Mouse (Mus musculus) gastrocnemius, adult 8-10 months (tissue): ENCODE results near the gene Abhd8. TPM values are rescaled to one million over a fixed set of nuclear protein-coding genes. Genes with fewer than 3 reads are reported as not detected.
"Not testable (repeated sequence)": the region's sequence is repeated elsewhere in the genome, so short reads cannot be mapped to it uniquely, and the experiment has no call there.

ENCODE experiments used
- DNase-seq, 2 experiments: peaks; one replicate each; pipeline ENCODE4 v3.0.0; 2022; ENCODE audit warnings: low spot score in 2 of 2
- total RNA-seq, 4 experiments: library from RNA; stranded (reverse); gene quantifications; 2 replicates each; pipeline ENCODE4 v1.2.4; 2022

Abhd8 gene
- total RNA-seq, 4 experiments from 2014 or later = 22.3 to 28.9 (median 26.3) TPM

DNA sequence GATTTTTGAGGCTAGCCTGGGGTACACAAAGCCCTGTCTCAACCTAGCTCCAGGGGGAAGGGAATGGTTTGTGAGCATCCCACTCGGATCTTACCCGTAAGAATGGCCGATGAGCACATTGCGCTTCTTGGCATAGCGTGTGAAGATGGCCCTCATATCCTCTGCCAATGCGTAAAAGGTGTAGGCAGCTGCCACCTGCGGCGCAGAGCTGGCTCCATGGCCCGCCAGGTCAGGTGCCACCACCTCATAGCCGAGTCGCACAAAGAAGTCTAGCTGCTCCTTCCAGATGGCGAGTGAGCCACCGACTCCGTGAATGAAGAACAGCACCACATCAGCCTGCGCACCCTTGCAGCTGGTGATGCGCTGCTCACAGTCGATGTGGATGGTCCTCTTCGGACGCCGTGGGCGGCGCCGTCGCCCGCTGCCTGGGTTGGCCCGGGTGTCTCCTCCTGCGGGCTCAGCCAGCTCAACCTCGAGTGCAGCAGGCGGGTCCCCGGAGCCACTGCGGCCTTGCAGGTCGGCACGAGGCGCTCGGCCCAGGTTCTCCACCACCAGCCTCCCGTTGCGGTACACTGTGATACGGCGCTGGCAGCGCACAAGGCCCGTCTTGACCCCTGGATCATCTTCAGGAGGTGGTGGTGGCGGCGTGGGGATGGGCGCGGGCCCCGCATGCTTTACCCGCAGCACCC lies 2.2 kb downstream of the Abhd8 start:
- DNase-seq = no peak

DNA sequence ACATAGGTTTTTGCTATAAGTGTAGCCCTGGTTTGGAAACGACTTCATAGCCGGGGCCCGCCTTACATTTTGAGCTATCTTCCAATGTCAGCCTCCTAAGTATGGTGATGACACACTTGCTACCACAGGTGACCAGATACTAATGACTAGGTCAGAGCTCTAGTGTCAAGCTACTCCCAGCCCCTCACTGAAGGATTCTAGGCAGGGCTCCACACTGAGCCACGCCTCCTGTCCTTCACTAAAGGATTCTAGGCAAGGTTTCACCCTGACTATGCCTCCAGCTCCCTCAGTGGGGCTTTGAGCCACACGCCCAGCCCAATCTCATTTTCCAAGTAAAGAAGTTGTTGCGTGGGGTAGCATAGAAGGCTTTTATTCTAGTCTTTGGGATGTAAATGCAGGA lies 2.7 kb downstream of the Abhd8 start:
- no peak for DNase-seq

DNA sequence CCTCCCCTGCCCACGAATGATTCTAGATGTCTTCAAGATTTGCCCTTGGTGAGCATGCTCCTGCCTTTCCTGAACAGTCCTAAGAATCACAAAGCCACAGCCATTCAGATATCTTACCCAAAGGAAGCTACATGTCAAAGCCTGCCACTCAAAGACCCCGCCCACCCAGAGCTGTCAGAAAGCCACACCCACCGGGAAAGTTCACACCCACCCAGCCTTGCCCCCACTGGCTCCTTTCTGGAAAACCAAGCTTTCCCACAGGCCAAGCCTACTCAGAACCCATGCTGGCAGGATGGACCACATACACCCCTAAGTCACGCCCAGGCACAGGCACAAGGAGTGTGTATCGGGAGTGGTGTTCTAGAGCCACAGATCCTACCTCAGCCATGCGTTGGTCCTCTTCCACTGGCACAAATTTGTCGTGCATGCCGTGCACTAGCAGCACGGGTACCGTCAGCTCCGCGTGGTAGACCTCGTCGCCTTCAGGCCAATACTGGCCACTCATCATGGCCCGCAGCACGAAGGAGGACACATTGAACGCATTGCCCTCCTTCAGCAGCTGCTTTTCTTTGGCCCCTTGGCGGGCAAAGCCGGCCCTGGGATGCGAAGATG lies 5.7 kb downstream of the Abhd8 start:
- DNase-seq = no peak

DNA sequence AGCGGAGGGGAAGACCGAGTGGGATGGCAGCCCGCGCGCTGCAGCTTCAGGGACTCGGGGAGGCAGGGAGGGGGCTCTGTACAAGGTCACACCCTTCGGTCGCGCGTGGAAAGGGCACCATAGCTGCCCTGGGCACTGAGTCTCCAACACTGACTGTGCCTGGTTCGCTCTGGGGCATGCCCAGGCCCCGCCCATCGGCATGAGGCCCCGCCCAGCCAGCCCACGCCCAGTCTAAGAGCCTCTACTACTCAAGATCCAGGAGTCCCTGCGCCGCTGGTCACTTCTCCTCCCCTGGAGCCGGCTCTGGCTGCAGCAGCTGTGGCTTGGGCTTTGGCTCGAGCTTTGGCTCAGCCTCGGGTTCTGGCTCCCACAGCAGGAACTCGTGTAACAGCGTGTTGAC lies 6.5 kb downstream of the Abhd8 start:
- no peak for DNase-seq

DNA sequence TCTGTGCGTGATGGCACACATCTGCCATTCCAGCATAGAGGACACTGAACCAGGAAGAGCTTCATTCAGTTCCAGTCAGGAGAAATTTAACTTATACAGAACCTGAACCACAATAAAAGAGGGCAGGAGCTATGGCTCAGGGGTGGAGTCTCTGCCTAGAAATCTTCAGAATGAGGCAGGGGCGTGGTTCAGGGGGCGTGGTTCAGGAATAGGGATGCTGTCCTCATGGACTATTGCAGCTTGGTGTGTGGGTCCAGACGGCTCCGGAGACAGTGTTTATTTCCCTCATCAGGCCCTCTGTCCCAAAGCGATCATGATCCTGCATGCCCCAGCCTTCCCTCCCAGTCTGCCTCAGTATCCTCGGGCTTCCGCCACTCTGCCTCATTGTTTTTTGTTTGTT lies 8.8 kb downstream of the Abhd8 start:
- no peak for DNase-seq

DNA sequence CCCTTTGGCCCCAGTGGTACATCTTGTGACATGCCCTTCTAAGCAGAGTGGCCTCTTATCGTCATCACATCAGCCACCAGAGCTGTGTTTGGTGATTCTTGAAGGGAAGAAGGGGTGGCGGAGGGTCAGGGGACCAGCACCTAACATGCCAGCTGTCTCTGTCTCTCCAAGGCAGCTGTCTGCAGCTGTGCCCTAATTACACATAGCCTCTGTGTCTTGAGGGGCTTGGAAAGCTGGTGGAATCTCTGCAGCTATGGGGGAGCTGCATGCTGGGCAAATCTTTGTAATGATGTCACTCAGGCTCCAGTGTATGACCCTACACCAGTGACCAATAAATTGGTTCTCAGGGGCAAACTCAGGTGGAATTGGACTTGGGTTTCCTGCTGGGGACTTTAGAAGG lies 10.8 kb downstream of the Abhd8 start:
- DNase-seq = no peak

DNA sequence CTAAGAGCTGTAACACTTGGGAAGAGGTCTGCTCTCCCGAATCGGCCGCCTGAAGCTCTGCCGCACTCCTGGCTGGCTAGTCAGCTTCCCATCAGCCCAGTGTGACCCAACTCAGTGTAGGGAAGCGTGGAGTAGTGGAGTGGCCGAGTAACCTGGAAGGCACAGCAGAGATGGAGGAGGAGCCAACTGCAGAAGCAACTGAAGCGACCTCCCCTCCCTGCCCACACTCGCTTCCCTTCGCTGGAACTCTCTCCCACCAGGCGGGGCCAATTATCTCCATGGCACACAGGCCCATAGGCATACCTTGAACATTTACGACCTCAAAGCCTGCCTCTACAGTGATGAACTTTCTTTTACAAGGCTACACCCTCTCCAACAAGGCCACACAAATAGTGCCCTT lies 11.7 kb downstream of the Abhd8 start:
- no peak for DNase-seq

DNA sequence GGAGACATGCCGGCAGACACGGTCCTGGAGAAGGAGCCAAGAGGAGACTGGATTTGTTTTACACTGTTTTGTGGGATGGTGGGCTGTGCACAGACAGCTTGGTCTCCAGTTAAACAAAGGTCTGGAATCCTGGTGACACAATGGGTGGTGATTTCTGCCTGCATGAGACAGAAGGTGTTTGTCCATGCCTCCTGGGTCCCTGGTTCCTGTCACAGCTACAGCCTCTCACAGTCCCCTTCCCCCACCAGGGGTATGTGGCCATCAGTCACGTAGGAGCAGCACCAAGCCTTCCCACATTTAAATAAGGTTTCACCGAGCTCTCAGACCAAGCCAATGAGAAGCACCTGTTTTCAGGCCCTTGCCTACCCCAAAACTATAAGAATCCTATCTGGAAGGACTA lies 12.1 kb downstream of the Abhd8 start:
- no peak for DNase-seq

DNA sequence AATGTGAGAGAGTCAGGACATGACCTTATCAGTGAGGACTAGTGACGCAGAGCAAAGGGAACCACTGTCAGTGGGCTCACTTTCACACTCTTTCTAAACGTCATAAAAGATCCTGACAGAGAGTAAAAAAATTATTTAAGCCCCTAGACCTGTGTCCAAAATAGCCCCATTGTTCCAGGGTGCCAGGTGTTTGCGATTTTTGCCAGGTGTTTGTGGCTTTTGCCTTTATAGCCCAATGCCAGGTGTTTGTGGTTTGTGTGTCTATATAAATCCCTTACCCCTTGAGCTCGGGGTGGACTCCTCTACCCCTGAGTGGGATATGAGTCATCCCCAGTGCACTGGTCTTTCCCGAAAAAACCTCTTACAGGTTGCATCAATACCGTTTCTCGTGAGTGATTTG lies 18.4 kb downstream of the Abhd8 start:
- DNase-seq = no peak

DNA sequence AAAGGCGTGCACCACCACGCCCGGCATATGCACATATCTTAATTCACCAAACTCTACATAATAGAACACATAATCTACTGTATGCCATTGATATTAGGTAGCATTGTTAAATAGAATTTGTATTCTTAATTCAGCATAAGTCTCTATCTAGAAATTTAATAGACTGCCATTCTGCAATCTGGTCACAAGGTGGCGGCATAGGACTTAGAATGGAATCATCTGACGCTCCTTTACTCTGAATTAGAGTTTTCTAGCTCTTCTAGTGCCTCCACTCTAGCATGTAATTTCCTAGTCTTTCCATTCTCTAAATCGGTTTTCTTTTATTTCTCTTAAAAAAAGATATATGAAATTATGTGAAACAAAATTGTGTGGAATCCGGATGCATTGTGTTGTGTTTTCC lies 22.1 kb downstream of the Abhd8 start:
- no peak for DNase-seq

DNA sequence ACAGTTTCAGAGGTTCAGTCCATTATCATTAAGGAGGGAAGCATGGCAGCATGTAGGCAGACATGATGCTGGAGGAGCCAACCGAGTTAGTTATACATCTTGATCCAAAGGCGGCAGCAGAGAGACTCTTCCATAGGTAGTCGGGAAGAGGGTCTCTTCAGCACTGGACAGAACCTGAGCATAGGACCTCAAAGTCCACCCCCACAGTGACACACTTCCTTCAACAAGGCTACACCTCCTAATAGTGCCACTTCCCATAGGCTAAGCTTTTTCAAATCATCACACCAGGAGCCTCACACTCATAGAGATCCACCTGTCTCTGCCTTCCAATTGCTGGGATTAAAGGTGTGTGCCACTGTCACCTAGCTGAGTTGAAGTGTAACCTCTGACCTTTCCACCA lies 26.4 kb downstream of the Abhd8 start:
- no peak for DNase-seq

DNA sequence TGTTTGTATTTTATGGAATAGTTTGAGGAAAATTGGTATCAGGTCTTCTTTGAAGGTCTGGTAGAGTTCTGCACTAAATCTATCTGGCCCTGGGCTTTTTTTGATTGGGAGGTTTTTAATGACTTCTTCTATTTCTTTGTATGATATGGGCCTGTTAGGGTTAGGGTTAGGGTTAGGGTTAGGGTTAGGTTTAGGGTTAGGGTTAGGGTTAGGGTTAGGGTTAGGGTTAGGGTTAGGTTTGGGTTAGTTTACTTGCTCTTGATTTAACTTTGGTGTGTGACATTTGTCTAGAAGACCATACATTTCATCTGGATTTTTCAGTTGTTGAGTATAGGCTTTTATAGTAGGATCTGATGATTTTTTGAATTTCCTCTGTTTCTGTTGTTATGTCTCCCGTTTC lies 30.5 kb downstream of the Abhd8 start:
- DNase-seq = not testable (repeated sequence)

DNA sequence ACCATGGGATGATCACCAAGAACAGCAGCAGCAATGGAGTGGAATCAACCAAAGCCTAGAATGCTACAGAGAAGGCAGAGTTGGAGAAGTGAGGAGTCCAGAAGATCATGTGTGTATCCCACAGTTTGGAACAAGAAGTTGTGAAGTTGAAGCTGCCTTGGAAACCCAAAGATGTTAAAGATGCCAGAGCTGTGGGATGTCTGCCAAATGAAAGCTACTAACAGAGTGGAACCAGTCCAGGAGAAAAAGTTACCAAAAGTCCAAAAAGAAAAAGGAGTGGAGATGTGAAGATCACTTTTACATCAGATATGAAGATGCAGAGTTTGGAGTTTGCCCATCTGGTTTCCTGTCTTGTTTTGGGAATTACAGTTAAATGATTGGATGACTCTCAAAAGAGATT lies 41.3 kb downstream of the Abhd8 start:
- DNase-seq = no peak

DNA sequence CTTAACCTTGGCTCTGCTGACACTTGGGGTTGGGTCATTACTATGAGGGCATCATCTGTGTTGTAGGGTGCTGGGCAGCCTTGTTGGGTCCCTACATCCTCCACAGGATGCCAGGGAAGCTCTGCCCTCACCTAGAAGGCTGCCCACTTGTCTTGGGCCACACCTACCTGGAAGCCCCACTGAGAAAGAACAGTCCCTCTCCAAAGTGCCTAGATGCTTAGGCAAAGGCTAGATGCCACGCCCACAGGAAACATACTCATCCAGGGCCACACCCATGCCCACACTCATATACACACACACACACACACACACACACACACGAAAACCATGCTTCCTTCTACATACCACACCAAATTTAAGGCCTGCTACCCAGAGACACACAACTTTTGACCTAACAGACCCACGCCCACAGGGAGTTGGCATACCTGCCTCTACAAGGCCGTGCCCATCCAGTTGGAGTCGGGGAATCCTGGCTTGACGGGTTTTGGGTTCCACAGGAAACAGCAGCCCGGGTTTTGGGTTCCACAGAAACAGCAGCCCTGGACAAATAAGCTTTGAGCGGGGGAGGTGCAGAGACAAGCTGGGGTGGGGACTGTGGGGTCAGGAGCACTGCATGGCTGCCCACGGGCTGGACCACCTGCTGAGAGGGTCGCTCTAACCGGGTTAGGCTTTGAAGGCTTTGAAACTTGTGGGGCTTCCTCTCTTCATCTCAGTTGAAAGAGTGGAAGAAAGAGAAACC lies 51.8 kb downstream of the Abhd8 start:
- no peak for DNase-seq

DNA sequence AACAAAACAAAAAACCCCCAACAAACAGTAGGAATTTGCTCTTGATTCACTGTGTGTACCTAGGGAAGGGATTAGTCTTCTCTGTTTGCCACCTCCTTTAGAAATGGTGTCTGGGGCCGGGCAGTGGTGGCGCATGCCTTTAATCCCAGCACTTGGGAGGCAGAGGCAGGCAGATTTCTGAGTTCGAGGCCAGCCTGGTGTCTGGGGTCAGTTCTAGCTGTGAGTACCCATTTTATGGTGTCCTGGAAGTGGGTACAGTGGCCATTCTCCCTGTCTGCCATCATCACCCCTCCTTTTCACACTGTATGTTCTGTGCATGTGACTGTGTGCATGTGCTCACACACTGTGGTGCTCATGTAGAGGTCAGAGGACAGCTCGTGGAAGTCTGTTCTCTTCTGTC lies 55.2 kb downstream of the Abhd8 start:
- peak in 1 of 2 experiments; percentile 2 for DNase-seq

DNA sequence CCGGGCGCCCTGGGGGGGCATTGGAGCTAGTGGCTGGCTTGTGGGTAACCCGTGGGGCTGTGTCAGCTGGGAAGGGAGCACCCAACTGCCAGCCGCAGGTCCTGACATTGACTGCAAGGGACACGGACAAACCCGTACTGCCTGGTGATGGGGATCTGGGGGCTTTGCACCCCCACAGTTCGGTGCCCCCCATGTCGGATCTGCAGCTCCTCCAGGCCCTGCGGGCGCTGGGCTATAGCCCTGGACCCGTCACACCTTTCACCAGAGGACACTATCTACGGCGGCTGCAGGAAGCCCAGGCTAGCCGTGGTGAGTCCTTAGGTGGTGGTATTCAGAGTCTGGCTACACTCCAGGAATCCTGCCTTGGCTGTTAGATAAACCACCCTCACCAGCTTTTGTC lies 56.0 kb downstream of the Abhd8 start:
- no peak for DNase-seq

Other genes with a start within 250 kb of the Abhd8 start
- 1 to 10 TPM; 6.2 to 8.6 (median 7.8) TPM for gene Myo9b, start 190.9 kb downstream of the Abhd8 start, total RNA-seq
- 1 to 10 TPM; 2.4 to 5.5 (median 4.0) TPM for gene Haus8, start 190.7 kb downstream of the Abhd8 start, total RNA-seq
- gene Use1, start 96.8 kb downstream of the Abhd8 start, total RNA-seq = 100 to 1,000 TPM in 2 of 4 experiments, 10 to 100 TPM in 2; 90.5 to 106 (median 100) TPM
- 1 to 10 TPM; 5.0 to 6.0 (median 5.8) TPM for gene Ocel1, start 92.4 kb downstream of the Abhd8 start, total RNA-seq
- gene Nr2f6, start 81.7 kb downstream of the Abhd8 start, total RNA-seq = 10 to 100 TPM; 19.9 to 23.3 (median 20.9) TPM
- 1 to 10 TPM; 3.5 to 6.3 (median 4.5) TPM for gene Ushbp1, start 67.9 kb downstream of the Abhd8 start, total RNA-seq
- 10 to 100 TPM; 68.5 to 73.4 (median 70.8) TPM for gene Babam1, start 66.8 kb downstream of the Abhd8 start, total RNA-seq
- gene Ankle1, start 57.6 kb downstream of the Abhd8 start, total RNA-seq = not detected
- 10 to 100 TPM; 63.4 to 72.1 (median 68.8) TPM for gene Mrpl34, start 1.3 kb upstream of the Abhd8 start, total RNA-seq
- gene Dda1, start 5.5 kb upstream of the Abhd8 start, total RNA-seq = 10 to 100 TPM; 24.5 to 31.8 (median 26.5) TPM
- 10 to 100 TPM; 15.4 to 16.5 (median 15.9) TPM for gene Ano8, start 22.3 kb upstream of the Abhd8 start, total RNA-seq
- 10 to 100 TPM in 3 of 4 experiments, 1 to 10 TPM in 1; 9.5 to 11.2 (median 10.5) TPM for gene Gtpbp3, start 24.4 kb upstream of the Abhd8 start, total RNA-seq
- 1 to 10 TPM; 6.6 to 9.5 (median 8.2) TPM for gene Plvap, start 48.1 kb upstream of the Abhd8 start, total RNA-seq
- gene Ccdc194, start 62.1 kb upstream of the Abhd8 start, total RNA-seq = not detected
- 1 to 10 TPM; 4.7 to 9.2 (median 7.6) TPM for gene Bst2, start 73.8 kb upstream of the Abhd8 start, total RNA-seq
- 10 to 100 TPM; 17.7 to 28.7 (median 23.4) TPM for gene Mvb12a, start 79.3 kb upstream of the Abhd8 start, total RNA-seq
- gene Tmem221, start 95.2 kb upstream of the Abhd8 start, total RNA-seq = not detected
- under 1 TPM in 2 of 4 experiments, not detected in 2; 0.09 to 0.13 TPM for gene Nxnl1, start 102.9 kb upstream of the Abhd8 start, total RNA-seq
- 10 to 100 TPM; 70.7 to 88.1 (median 80.5) TPM for gene Slc27a1, start 105.2 kb upstream of the Abhd8 start, total RNA-seq
- 10 to 100 TPM; 19.3 to 22.8 (median 21.2) TPM for gene Pgls, start 128.5 kb upstream of the Abhd8 start, total RNA-seq
- gene Fam129c, start 134.0 kb upstream of the Abhd8 start, total RNA-seq = under 1 TPM; 0.27 to 0.63 (median 0.40) TPM
- 10 to 100 TPM; 36.6 to 45.2 (median 38.1) TPM for gene Colgalt1, start 147.3 kb upstream of the Abhd8 start, total RNA-seq
- gene Unc13a, start 208.1 kb upstream of the Abhd8 start, total RNA-seq = under 1 TPM in 3 of 4 experiments, not detected in 1; 0.10 to 0.21 (median 0.20) TPM
- 1 to 10 TPM; 1.4 to 2.0 (median 1.6) TPM for gene Jak3, start 212.6 kb upstream of the Abhd8 start, total RNA-seq
- under 1 TPM in 1 of 4 experiments, not detected in 3; 0.54 TPM for gene Insl3, start 225.6 kb upstream of the Abhd8 start, total RNA-seq
- gene B3gnt3, start 238.1 kb upstream of the Abhd8 start, total RNA-seq = 1 to 10 TPM; 1.3 to 1.8 (median 1.5) TPM